Mouse (Mus musculus): ENCODE measurements around the gene Ick.

DNA sequence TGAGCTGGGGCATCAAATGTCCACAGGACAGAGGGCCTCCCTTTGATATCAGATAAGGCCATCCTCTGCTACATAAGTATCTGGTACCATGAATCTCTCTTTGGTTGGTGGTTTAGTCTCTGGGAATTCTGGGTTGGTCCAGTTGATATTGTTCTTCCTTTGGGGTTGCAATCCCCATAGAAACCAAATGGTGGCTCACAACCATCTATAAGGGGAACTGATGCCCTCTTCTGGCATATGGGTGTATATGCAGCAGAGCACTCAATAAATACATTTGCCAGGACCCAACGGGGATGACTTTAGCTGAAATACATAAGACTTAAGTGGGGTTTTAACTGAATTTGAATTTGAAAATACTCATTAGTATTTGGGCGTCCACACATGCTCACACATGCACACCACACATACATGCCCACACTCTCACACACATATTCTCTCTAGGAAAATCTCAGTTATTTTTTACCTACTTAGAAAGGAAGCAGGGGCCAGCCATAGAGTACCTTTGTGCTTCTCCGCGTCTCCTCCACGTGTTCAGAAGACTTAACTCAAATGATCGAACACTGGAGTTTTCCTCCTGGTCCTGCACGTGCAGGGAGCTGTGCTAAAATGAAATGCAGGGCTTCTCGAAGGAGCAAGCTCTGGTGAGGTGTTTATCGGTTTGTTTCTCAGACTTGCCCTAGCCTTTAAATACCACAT is 85.1 kb downstream of the Ick start:
- TF ChIP-seq POLR2A (IDR thresholded peaks at IDR 0.05; ENCODE audit: insufficient read depth, low read depth, low read length) (no peak), CTCF (IDR thresholded peaks at IDR 0.05; ENCODE audit: insufficient read depth, low read depth, low read length) (no peak)
